In the genomic region with DNA sequence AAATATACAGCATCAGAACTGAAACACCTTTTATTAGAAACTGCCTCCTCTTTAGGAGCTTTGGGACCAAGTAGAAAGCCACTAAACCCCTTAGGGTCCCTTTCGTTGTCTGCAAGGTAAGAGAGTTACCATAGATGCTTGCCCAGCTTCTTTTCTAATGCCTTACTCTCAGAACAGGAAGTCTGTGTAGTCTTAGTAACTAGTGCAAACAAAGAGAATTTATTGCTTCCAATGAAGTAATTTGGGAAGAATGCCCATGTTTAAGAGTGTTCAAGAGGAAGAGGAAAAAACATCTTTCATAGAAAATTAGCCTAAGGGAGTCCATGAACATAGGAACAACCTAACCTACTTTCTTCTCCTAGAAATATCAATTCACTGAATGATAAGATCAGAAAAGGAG, we compare ENCODE assay signal across 30 mouse cellular contexts.
A peak's percentile ranks its signal among the peaks of the same experiment; 100 is the strongest.
DNase-seq lines count a peak whose midpoint lies in the region; ATAC-seq and TF ChIP-seq lines count a peak whose summit lies in the region.
"Had no signal": no experiment of that assay in that cellular context is flagged by ENCODE, and none has a peak within 500 bp of the region (broad histone marks: within the 10 kb centered on the region; RNA-seq: fewer than 3 reads in every experiment).

No protein-coding gene starts in this region.

- H3K4me1 ChIP-seq in heart, postnatal 0 days (ENCODE audit: control insufficient read depth, insufficient read depth): peaks cover 4% of the 10 kb centered on the region; the same call in 1 of the 2 replicates
- no peaks in the 10 kb centered on the region for H3K4me1 ChIP-seq in lung, embryonic 14.5 days (ENCODE audit: insufficient read depth)
- H3K4me1 ChIP-seq in midbrain, embryonic 11.5 days (ENCODE audit: control insufficient read depth, insufficient read depth, low read length): no peaks in the 10 kb centered on the region
- H3K4me1 ChIP-seq in midbrain, embryonic 16.5 days (ENCODE audit: control insufficient read depth, insufficient read depth, low read length): no peaks in the 10 kb centered on the region
- H3K4me1 ChIP-seq: embryonic facial prominence, embryonic 13.5 days; forebrain, embryonic 10.5 days; forebrain, embryonic 15.5 days; heart, embryonic 13.5 days; hindbrain, embryonic 12.5 days; liver, embryonic 15.5 days; midbrain, embryonic 10.5 days; neural tube, embryonic 13.5 days had no signal

- H3K9me3 ChIP-seq in heart, postnatal 0 days (replicated peaks; ENCODE audit: control insufficient read depth, low read length): no peaks in the 10 kb centered on the region
- no peaks in the 10 kb centered on the region for H3K9me3 ChIP-seq in lung, embryonic 14.5 days (ENCODE audit: low read depth, low read length)
- H3K9me3 ChIP-seq in midbrain, embryonic 11.5 days (ENCODE audit: control insufficient read depth, low read length): no peaks in the 10 kb centered on the region
- H3K9me3 ChIP-seq in midbrain, embryonic 16.5 days (replicated peaks; ENCODE audit: control insufficient read depth, low read length, poor library complexity, severe bottlenecking): no peaks in the 10 kb centered on the region
- H3K9me3 ChIP-seq: embryonic facial prominence, embryonic 13.5 days; forebrain, embryonic 10.5 days; forebrain, embryonic 15.5 days; heart, embryonic 13.5 days; hindbrain, embryonic 12.5 days; limb, embryonic 12.5 days; liver, embryonic 15.5 days; midbrain, embryonic 10.5 days; neural tube, embryonic 13.5 days had no signal

- 39% methylated on average over 1 of the region's 1 CpGs for WGBS in heart, postnatal 0 days
- 41% methylated on average over 1 of the region's 1 CpGs for WGBS in lung, embryonic 14.5 days
- WGBS in midbrain, embryonic 11.5 days: 70% methylated on average over 1 of the region's 1 CpGs
- 91% methylated on average over 1 of the region's 1 CpGs for WGBS in midbrain, embryonic 16.5 days

- 0 out of 2 replicates have a peak overlapping the region, but pooled peaks have one; percentile 20 for H3K27ac ChIP-seq in heart, postnatal 0 days (ENCODE audit: low read depth)
- H3K27ac ChIP-seq in lung, embryonic 14.5 days (ENCODE audit: low read depth): peak overlapping the region; percentile 15; the same call in 1 of the 2 replicates
- H3K27ac ChIP-seq in midbrain, embryonic 11.5 days (ENCODE audit: low read depth, low read length): no peak overlapping the region
- no peak overlapping the region for H3K27ac ChIP-seq in midbrain, embryonic 16.5 days (ENCODE audit: low read length)
- H3K27ac ChIP-seq: embryonic facial prominence, embryonic 13.5 days; forebrain, embryonic 10.5 days; forebrain, embryonic 15.5 days; heart, embryonic 13.5 days; hindbrain, embryonic 12.5 days; hindbrain, postnatal 0 days; left cerebral cortex, adult 2 months; limb, embryonic 12.5 days; liver, embryonic 15.5 days; midbrain, embryonic 10.5 days; neural tube, embryonic 13.5 days had no signal

- no peak overlapping the region for H3K9ac ChIP-seq in heart, postnatal 0 days (replicated peaks; ENCODE audit: low read depth, low read length)
- no peak overlapping the region for H3K9ac ChIP-seq in lung, embryonic 14.5 days
- no peak overlapping the region for H3K9ac ChIP-seq in midbrain, embryonic 11.5 days (ENCODE audit: low read length)
- H3K9ac ChIP-seq in midbrain, embryonic 16.5 days (ENCODE audit: low read depth, low read length): no peak overlapping the region
- H3K9ac ChIP-seq: embryonic facial prominence, embryonic 13.5 days; forebrain, embryonic 15.5 days; heart, embryonic 13.5 days; hindbrain, embryonic 12.5 days; limb, embryonic 12.5 days; liver, embryonic 15.5 days; neural tube, embryonic 13.5 days had no signal

- no peak for DNase-seq in heart, postnatal 0 days (ENCODE audit: low spot score)
- no peak for DNase-seq in heart, adult 9 months (ENCODE audit: low spot score in 2 of 2)
- DNase-seq in lung, embryonic 14.5 days: peak; percentile 61
- DNase-seq in lung, postnatal 14 days: no peak
- DNase-seq in midbrain, embryonic 11.5 days (ENCODE audit: low spot score, missing footprints): peak; percentile 35
- DNase-seq in lung, postnatal 36 days: peak; percentile 37
- DNase-seq: adrenal gland, postnatal 10 days; cerebellum, adult 11-12 months; cerebellum, adult 9-11 months; gastrocnemius, postnatal 25 days; heart, adult 18-20 months; heart, postnatal 14 days; kidney, adult 11 months; kidney, postnatal 14 days; right cerebral cortex, postnatal 4 days; thymus, postnatal 14 days had no signal

- no peak overlapping the region for H3K4me2 ChIP-seq in heart, postnatal 0 days (ENCODE audit: low read depth, low read length)
- H3K4me2 ChIP-seq in lung, embryonic 14.5 days: no peak overlapping the region
- H3K4me2 ChIP-seq in midbrain, embryonic 11.5 days: no peak overlapping the region
- H3K4me2 ChIP-seq in midbrain, embryonic 16.5 days (ENCODE audit: low read length): no peak overlapping the region
- H3K4me2 ChIP-seq: embryonic facial prominence, embryonic 13.5 days; forebrain, embryonic 15.5 days; heart, embryonic 13.5 days; hindbrain, embryonic 12.5 days; limb, embryonic 12.5 days; liver, embryonic 15.5 days; neural tube, embryonic 13.5 days had no signal

- no peaks in the 10 kb centered on the region for H3K27me3 ChIP-seq in heart, postnatal 0 days (ENCODE audit: control insufficient read depth, insufficient read depth, low read length)
- no peaks in the 10 kb centered on the region for H3K27me3 ChIP-seq in lung, embryonic 14.5 days (ENCODE audit: insufficient read depth, low read length)
- no peaks in the 10 kb centered on the region for H3K27me3 ChIP-seq in midbrain, embryonic 11.5 days (ENCODE audit: control insufficient read depth, insufficient read depth, low read length)
- H3K27me3 ChIP-seq in midbrain, embryonic 16.5 days (ENCODE audit: control insufficient read depth, insufficient read depth, low read depth, low read length): no peaks in the 10 kb centered on the region
- H3K27me3 ChIP-seq: embryonic facial prominence, embryonic 13.5 days; forebrain, embryonic 15.5 days; heart, embryonic 13.5 days; hindbrain, embryonic 12.5 days; limb, embryonic 12.5 days; liver, embryonic 15.5 days; neural tube, embryonic 13.5 days had no signal

- no peak for TF ChIP-seq CTCF in heart, postnatal 0 days (IDR thresholded peaks at IDR 0.05; ENCODE audit: low read depth)
- no peak for TF ChIP-seq CTCF in lung, embryonic 14.5 days (IDR thresholded peaks at IDR 0.05; ENCODE audit: low read depth)

- no peak for ATAC-seq in heart, postnatal 0 days (ENCODE audit: insufficient read depth, low read depth)
- ATAC-seq in lung, embryonic 14.5 days (ENCODE audit: insufficient read depth): peak; percentile 54; the same call in 1 of the 2 replicates
- ATAC-seq in midbrain, embryonic 11.5 days (ENCODE audit: low FRiP score): no peak
- ATAC-seq in midbrain, embryonic 16.5 days: no peak
- ATAC-seq in monocyte, adult 5-6 weeks (replicated peaks; ENCODE audit: insufficient number of reproducible peaks, low FRiP score, low TSS enrichment, poor library complexity, severe bottlenecking): no peak
- ATAC-seq: forebrain, embryonic 15.5 days; hindbrain, postnatal 0 days; Patski had no signal

- peaks cover 38% of the 10 kb centered on the region for H3K36me3 ChIP-seq in heart, postnatal 0 days (replicated peaks; ENCODE audit: control insufficient read depth, insufficient read depth, low read length)
- H3K36me3 ChIP-seq in lung, embryonic 14.5 days (ENCODE audit: insufficient read depth): no peaks in the 10 kb centered on the region
- no peaks in the 10 kb centered on the region for H3K36me3 ChIP-seq in midbrain, embryonic 11.5 days (ENCODE audit: control insufficient read depth, insufficient read depth, low read length)
- H3K36me3 ChIP-seq in midbrain, embryonic 16.5 days (ENCODE audit: control insufficient read depth, insufficient read depth, low read length): no peaks in the 10 kb centered on the region
- H3K36me3 ChIP-seq: embryonic facial prominence, embryonic 13.5 days; forebrain, embryonic 10.5 days; forebrain, embryonic 15.5 days; hindbrain, embryonic 12.5 days; limb, embryonic 12.5 days; liver, embryonic 15.5 days; midbrain, embryonic 10.5 days; neural tube, embryonic 13.5 days had no signal

- H3K4me3 ChIP-seq in heart, postnatal 0 days (ENCODE audit: low read depth, low read length): no peak overlapping the region
- H3K4me3 ChIP-seq in lung, embryonic 14.5 days (ENCODE audit: low read depth, low read length): no peak overlapping the region
- H3K4me3 ChIP-seq in midbrain, embryonic 11.5 days (ENCODE audit: low read depth, low read length): no peak overlapping the region
- no peak overlapping the region for H3K4me3 ChIP-seq in midbrain, embryonic 16.5 days (ENCODE audit: low read depth, low read length)
- H3K4me3 ChIP-seq: embryonic facial prominence, embryonic 13.5 days; forebrain, embryonic 10.5 days; forebrain, embryonic 15.5 days; heart, embryonic 13.5 days; hindbrain, embryonic 12.5 days; left cerebral cortex, adult 2 months; limb, embryonic 12.5 days; liver, embryonic 15.5 days; midbrain, embryonic 10.5 days; neural tube, embryonic 13.5 days had no signal

- TF ChIP-seq EP300 in heart, postnatal 0 days (IDR thresholded peaks at IDR 0.05; ENCODE audit: low read depth): no peak

Comparison
In these comparisons a context has a peak if more than half of its experiments do, and no peak if none do; other contexts are left out.
1. DNase-seq: peak in lung, embryonic 14.5 days (single experiment), midbrain, embryonic 11.5 days (single experiment) and lung, postnatal 36 days (single experiment); none in heart, postnatal 0 days (single experiment), heart, adult 9 months (0 of 2) and lung, postnatal 14 days (single experiment).
2. H3K27ac ChIP-seq: peak in heart, postnatal 0 days (single experiment) and lung, embryonic 14.5 days (single experiment); none in midbrain, embryonic 11.5 days (single experiment) and midbrain, embryonic 16.5 days (single experiment).